Mouse (Mus musculus) CD4-positive, CD25-positive, alpha-beta regulatory T cell, adult 2 months (primary cell): ENCODE measurements around the gene Mucl1.
"Not testable (repeated sequence)": the region's sequence is repeated elsewhere in the genome, so short reads cannot be mapped to it uniquely, and the experiment has no call there.

Experiments used
- DNase-seq: peaks from one replicate; pipeline ENCODE4 v3.0.0-alpha.2; 2012; ENCODE audit warnings: low read depth, low spot score

The Mucl1 gene

GRCm38 (mm10) chr15:103755369-103755768, at the start of gene Mucl1:
TSS of gene Mucl1 (minus strand) at chr15:103755469.
- no peak for DNase-seq

- DNase-seq, result peak; percentile 59
Observed at GRCm38 (mm10) chr15:103766836-103767235, 11.6 kb upstream of the Mucl1 start.

- not testable (repeated sequence) for DNase-seq
Observed at GRCm38 (mm10) chr15:103716861-103717260, 38.4 kb downstream of the Mucl1 start.
